Mouse (Mus musculus) ES-E14 (cell line): Measurements from ENCODE around the gene Cacna2d1.

Experiments
- CHD2 ChIP-seq: IDR thresholded peaks from 2 replicates; pipeline ENCODE4 v1.6.1; 2014; ENCODE audit warnings: mild to moderate bottlenecking, low read depth, low read length, inconsistent platforms
- ZC3H11A ChIP-seq: IDR thresholded peaks from 2 replicates; pipeline ENCODE4 v1.6.1; 2012; ENCODE audit warnings: low read depth, mild to moderate bottlenecking, inconsistent platforms, low read length, borderline replicate concordance

GRCm38 (mm10) chr5:15993252-15993944 is 58.9 kb downstream of the Cacna2d1 start:
- no peak for TF ChIP-seq CHD2
- TF ChIP-seq ZC3H11A, result no peak
